Mouse (Mus musculus) cerebellum, postnatal 14 days (tissue): ENCODE results near the gene Adam33.

Source experiments
- DNase-seq, 2 experiments: peaks; one replicate each; pipeline ENCODE4 v3.0.0; 2021; ENCODE audit warnings: mixed read lengths in 2 of 2

Adam33 gene

DNA sequence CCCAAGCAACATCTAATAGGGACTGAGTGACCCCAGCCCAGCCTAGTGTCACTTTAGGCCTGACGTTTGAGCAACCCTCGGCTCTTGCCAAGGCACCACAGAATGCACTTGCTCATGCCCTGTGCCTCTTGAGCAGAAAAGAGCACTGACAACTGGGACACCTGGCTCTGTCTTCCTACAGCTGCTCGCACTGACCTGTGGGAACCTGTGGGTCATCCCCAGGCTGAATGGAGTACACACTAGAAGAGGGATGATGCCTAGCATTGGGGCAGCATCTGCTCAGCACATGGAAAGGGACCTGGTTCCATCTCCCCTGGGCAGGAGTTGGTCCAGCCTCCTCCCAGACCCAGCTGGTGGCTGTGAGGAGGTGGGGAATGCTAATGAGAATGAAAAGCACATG, 36.7 kb downstream of the Adam33 start:
- no peak for DNase-seq

DNA sequence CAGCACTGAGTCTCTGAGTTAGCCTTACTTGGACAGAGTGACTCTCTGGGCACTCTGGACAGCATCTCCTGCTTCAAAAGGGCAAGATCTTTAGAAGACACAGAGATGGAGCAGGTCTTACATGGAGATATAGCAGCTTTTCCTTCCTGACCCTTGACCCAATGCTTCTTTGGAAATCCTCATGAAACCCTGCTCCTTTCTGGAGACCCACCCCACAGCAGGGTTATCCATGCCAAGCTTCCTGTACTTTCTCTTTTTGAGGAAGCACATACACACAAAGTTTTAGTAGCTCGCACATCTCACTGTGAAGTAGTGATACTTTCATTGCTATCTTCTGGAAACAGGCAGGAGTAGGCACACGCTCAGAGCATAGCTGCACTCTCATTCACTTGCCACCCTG, 38.4 kb downstream of the Adam33 start:
- DNase-seq: no peak

DNA sequence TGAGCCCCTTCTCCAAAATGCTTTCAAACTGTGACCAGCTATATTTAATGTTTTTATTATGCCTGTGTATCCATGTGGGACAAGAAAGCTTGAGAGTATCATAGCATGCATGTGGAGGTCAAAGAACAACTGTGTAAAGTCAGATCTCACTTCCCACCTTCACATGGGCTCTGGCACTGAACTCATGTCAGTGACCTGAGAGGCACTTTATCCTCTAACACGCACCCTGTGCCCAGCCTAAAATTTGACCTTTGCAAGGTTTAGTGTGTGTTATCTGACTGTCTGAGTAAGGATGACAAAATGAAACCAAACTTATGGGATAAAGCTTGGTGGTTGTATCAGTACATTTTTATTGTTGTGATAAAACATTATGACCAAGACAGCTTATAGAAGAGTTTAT, 53.0 kb downstream of the Adam33 start:
- DNase-seq: no peak

DNA sequence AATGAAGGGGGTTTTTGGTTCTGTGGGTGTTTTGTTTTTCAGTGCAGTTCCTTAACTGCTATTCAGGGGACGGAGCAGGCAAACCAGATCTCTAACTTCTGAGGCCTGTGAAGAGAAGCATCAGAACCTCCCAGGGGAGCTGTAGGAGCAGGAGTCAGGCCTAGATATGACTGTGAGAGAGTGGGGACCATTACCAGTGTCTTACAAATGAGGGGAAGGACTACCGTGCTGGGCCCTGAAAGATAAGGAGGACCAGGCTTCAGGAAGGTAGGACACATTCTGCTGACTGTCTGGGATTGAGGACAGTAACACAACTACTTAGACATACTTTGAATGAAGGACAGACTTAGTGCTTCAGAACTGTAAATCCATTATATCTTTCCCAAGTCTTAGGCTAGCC, 54.5 kb downstream of the Adam33 start:
- DNase-seq: no peak
